Mouse (Mus musculus) ES-Bruce4 (cell line): Measurements from ENCODE around the gene Hs1bp3.

Experiments
- CTCF ChIP-seq: IDR thresholded peaks from one replicate; pipeline ENCODE4 v1.8.1; 2011; ENCODE audit warnings: low read depth, low read length
- EP300 ChIP-seq: IDR thresholded peaks from 2 replicates; pipeline ENCODE4 v1.6.1; 2011; ENCODE audit warnings: low read depth, low read length; ENCODE audit not compliant: insufficient read depth
- POLR2A ChIP-seq: IDR thresholded peaks from one replicate; pipeline ENCODE4 v1.8.1; 2011; ENCODE audit warnings: low read length; ENCODE audit not compliant: insufficient read depth

GRCm38 (mm10) chr12:8325245-8325942 is 12.2 kb downstream of the Hs1bp3 start:
- no peak for TF ChIP-seq POLR2A
- TF ChIP-seq EP300: no peak
- no peak for TF ChIP-seq CTCF
